Mouse (Mus musculus) embryonic facial prominence, embryonic 14.5 days (tissue): ENCODE data around the gene Rimkla. TPM values are rescaled to one million over a fixed set of nuclear protein-coding genes. Genes with fewer than 3 reads are reported as not detected.
A peak's percentile ranks its signal among the peaks of the same experiment; 100 is the strongest.
"Not testable (repeated sequence)": the region's sequence is repeated elsewhere in the genome, so short reads cannot be mapped to it uniquely, and the experiment has no call there.

Experiments used
- ATAC-seq: fragments of 200-750 bp; cut with Nextera tagmentation; 2 replicates; pipeline ENCODE4 v1.8.0; 2017; ENCODE audit warnings: low read depth, moderate number of reproducible peaks, moderate TSS enrichment
- DNase-seq: peaks from one replicate; pipeline ENCODE4 v3.0.0-alpha.2; 2015; ENCODE audit warnings: low spot score
- H3K27ac ChIP-seq: fragments of 300-500 bp; sonication (generic); replicated peaks from 2 replicates; pipeline ENCODE4 v1.5.1; 2014; ENCODE audit warnings: low read depth, mild to moderate bottlenecking, low read length, moderate library complexity
- H3K27me3 ChIP-seq: fragments of 300-500 bp; sonication (generic); replicated peaks from 2 replicates; pipeline ENCODE4 v1.6.1; 2014; ENCODE audit warnings: low read length; ENCODE audit not compliant: control insufficient read depth, insufficient read depth
- H3K36me3 ChIP-seq: fragments of 300-500 bp; sonication (generic); 2 replicates; pipeline ENCODE4 v1.6.1; 2014; ENCODE audit warnings: low read length, mixed read lengths; ENCODE audit not compliant: control insufficient read depth, insufficient read depth
- H3K4me1 ChIP-seq: fragments of 300-500 bp; sonication (generic); 2 replicates; pipeline ENCODE4 v1.6.1; 2014; ENCODE audit warnings: antibody characterized with exemption, low read length; ENCODE audit not compliant: control insufficient read depth, insufficient read depth
- H3K4me2 ChIP-seq: fragments of 300-500 bp; sonication (generic); 2 replicates; pipeline ENCODE4 v1.6.1; 2014; ENCODE audit warnings: low read depth, mild to moderate bottlenecking, low read length, moderate library complexity, mixed read lengths
- H3K4me3 ChIP-seq: fragments of 300-500 bp; sonication (generic); 2 replicates; pipeline ENCODE4 v1.5.1; 2014; ENCODE audit warnings: low read depth, mild to moderate bottlenecking, low read length
- H3K9ac ChIP-seq: fragments of 300-500 bp; sonication (generic); 2 replicates; pipeline ENCODE4 v1.6.1; 2014; ENCODE audit warnings: low read depth, mild to moderate bottlenecking, low read length, moderate library complexity, mixed read lengths
- H3K9me3 ChIP-seq: fragments of 300-500 bp; sonication (generic); 2 replicates; pipeline ENCODE4 v1.6.1; 2016; ENCODE audit warnings: low read length; ENCODE audit not compliant: control insufficient read depth
- WGBS: fragments of 180-500 bp; shearing (Covaris S2); extraction: QIAGEN DNeasy Blood & Tissue Kit; methylation state at CpG from one replicate; pipeline ENCODE4 v1.1.7; 2014; 5-methylcytosine and 5-hydroxymethylcytosine counted together
- polyA plus RNA-seq: library from polyadenylated mRNA; unstranded; fragments of >200 nt; fragmentation: Nextera tagmentation; extraction: Ambion mirVana; gene quantifications from 2 replicates; pipeline ENCODE4 v1.2.1, GENCODE M21; 2014

Rimkla gene
- polyA plus RNA-seq, result 1.5 and 1.7 TPM in 2 replicates

GRCm38 (mm10) chr4:119492291-119492932 lies at the start of gene Rimkla:
Rimkla (minus strand) TSS chr4:119492628.
- WGBS, result 0% methylated on average over 17 of the region's 77 CpGs
- no peaks in the 10 kb centered on the region for H3K36me3 ChIP-seq
- H3K27me3 ChIP-seq, result peaks cover 39% of the 10 kb centered on the region
- H3K4me3 ChIP-seq, result peak within 1 kb of the TSS; percentile 62
- H3K4me1 ChIP-seq, result peaks cover 5% of the 10 kb centered on the region; the same call in 1 of the 2 replicates
- peak; percentile 61 for DNase-seq
- peak within 1 kb of the TSS; percentile 92 for H3K4me2 ChIP-seq
- no peak within 1 kb of the TSS for H3K27ac ChIP-seq
- peak; percentile 95 for ATAC-seq
- H3K9ac ChIP-seq, result peak within 1 kb of the TSS; percentile 58
- H3K9me3 ChIP-seq, result peaks cover 4% of the 10 kb centered on the region; the same call in 1 of the 2 replicates

DNA sequence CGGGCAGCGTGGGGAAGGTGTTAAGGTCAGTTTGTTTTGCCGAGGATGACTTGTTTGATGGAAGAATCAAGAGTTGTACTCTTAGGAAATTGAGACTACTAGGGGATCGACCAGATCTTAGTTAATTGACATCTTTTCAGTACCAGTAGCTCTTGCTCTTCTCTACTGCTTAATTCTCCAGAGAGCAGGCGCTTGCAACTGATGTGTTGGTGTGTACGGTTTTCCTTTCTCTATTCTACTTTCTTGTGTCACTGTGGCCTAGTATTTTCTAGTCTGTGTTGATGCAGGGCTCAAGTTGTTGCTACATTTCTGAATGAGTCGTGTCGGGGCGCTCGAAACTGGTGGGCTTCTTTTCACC lies 48.1 kb upstream of the Rimkla start:
- peak overlapping the region; percentile 94 for H3K4me3 ChIP-seq
- peak overlapping the region; percentile 98 for H3K9ac ChIP-seq
- H3K27ac ChIP-seq, result peak overlapping the region; percentile 97
- H3K4me1 ChIP-seq, result peaks cover 12% of the 10 kb centered on the region
- no peaks in the 10 kb centered on the region for H3K9me3 ChIP-seq
- no peaks in the 10 kb centered on the region for H3K27me3 ChIP-seq
- DNase-seq (peak; percentile 11), ATAC-seq (no peak)
- peak overlapping the region; percentile 74 for H3K4me2 ChIP-seq
- H3K36me3 ChIP-seq, result no peaks in the 10 kb centered on the region
- 4% methylated on average over 10 of the region's 10 CpGs for WGBS

DNA sequence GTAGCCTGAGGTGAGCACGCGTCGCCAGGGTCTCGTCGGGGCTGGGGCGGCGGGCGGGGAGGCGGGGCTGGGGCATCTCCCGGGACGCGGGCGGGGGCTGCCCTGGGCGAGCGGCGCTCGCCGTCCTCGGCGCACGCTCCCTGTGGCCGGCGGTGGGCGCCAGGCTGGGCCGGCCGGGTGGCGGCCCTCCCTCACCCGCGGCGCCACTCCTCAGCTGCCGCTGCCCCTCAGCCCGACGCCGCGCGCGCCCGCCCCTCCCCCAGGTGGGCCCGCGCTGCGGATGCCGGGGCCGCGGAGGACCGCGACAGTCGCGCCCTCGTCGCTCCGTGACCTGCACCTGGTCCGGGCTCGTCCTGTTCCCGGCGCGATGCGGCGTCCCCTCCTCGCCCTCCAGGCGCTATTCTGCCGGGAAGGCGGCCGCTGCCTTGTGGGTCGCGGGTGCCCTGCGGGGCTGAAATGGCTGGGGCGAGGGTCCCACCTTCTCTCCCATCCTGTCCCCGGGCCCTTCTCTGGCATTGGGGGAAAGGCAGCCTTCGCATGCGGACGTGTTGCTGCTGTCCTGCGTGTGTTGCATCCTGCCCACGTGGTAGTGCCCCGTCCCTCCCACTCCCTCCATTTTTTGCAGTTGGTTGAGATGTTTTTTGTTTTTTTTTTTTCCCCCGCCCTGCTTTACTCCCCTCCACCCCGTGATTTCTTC lies 47.6 kb upstream of the Rimkla start:
- peak overlapping the region; percentile 74 for H3K4me2 ChIP-seq
- DNase-seq (peak; percentile 75), ATAC-seq (peak; percentile 84)
- H3K4me1 ChIP-seq, result peaks cover 12% of the 10 kb centered on the region
- H3K9me3 ChIP-seq, result no peaks in the 10 kb centered on the region
- WGBS, result 1% methylated on average over 10 of the region's 76 CpGs
- H3K27me3 ChIP-seq, result no peaks in the 10 kb centered on the region
- H3K9ac ChIP-seq, result peak overlapping the region; percentile 98
- H3K27ac ChIP-seq, result peak overlapping the region; percentile 97
- H3K4me3 ChIP-seq, result peak overlapping the region; percentile 94
- H3K36me3 ChIP-seq, result no peaks in the 10 kb centered on the region

GRCm38 (mm10) chr4:119539031-119539824 lies 46.8 kb upstream of the Rimkla start, which contains the start of gene Frg2f1:
Frg2f1 (minus strand) TSS chr4:119539529.
- Histone ChIP-seq H3K9me3 (no peaks in the 10 kb centered on the region), H3K4me1 (peaks cover 12% of the 10 kb centered on the region), H3K27ac (peak within 1 kb of the TSS; percentile 97), H3K4me2 (peak within 1 kb of the TSS; percentile 74), H3K4me3 (peak within 1 kb of the TSS; percentile 94), H3K36me3 (no peaks in the 10 kb centered on the region), H3K9ac (peak within 1 kb of the TSS; percentile 98), H3K27me3 (no peaks in the 10 kb centered on the region)
- 1% methylated on average over 34 of the region's 85 CpGs for WGBS
- peak; percentile 94 for ATAC-seq
- DNase-seq, result peak; percentile 97

DNA sequence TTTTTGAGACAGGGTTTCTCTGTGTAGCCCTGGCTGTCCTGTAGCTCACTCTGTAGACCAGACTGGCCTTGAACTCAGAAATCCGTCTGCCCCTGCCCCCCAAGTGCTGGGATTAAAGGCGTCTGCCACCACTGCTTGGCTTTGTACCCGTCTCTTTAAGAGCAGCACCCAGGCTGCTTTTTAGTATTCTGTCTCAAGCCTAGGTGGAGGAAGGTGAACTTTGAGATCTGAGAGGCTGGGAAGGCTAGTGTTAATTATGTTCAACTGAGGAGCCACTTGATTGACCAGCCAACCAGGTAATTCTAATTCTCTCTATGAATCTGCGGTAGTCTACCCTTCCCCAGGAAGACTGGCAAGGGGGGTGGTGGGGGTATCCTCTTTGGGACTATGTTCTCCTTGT lies 45.0 kb upstream of the Rimkla start:
- 74% methylated on average over 4 of the region's 4 CpGs for WGBS
- H3K27me3 ChIP-seq, result no peaks in the 10 kb centered on the region
- peaks cover 12% of the 10 kb centered on the region for H3K4me1 ChIP-seq
- no peaks in the 10 kb centered on the region for H3K36me3 ChIP-seq
- H3K27ac ChIP-seq, result no peak overlapping the region
- ATAC-seq (no peak), DNase-seq (no peak)
- no peak overlapping the region for H3K9ac ChIP-seq
- no peak overlapping the region for H3K4me2 ChIP-seq
- H3K4me3 ChIP-seq, result no peak overlapping the region
- H3K9me3 ChIP-seq, result no peaks in the 10 kb centered on the region

- H3K36me3 ChIP-seq, H3K27me3 ChIP-seq, DNase-seq, H3K4me2 ChIP-seq, H3K27ac ChIP-seq, H3K9ac ChIP-seq, H3K4me3 ChIP-seq, H3K9me3 ChIP-seq, ATAC-seq: not testable (repeated sequence)
- H3K4me1 ChIP-seq, result peaks cover 12% of the 10 kb centered on the region
- WGBS, result 91% methylated on average over 4 of the region's 4 CpGs
Measured at GRCm38 (mm10) chr4:119536615-119537014, 44.2 kb upstream of the Rimkla start, which contains the start of gene Foxj3. Foxj3 (plus strand) TSS chr4:119537004.

DNA sequence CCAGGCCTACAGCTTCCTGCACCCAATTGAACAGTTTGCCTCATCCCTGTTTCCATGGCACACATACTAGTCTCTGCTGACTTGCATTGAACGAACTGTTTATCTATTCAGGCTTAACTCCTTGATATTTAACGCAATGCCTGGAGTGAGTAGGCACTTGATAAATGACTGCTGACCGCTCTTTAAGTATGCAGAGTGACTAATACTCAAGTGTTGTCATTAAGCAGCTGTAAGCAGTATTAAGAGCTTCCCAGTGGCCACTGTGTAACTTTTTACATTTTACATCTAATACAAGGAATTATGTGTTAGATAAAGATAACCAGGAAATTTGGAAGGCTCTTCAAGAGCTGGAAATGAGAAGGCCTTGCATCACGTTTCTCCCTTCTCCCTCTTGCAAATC lies 42.7 kb upstream of the Rimkla start:
- WGBS, result 69% methylated on average over 4 of the region's 4 CpGs
- ATAC-seq, result no peak
- H3K4me3 ChIP-seq, result no peak overlapping the region
- H3K4me1 ChIP-seq, result peaks cover 4% of the 10 kb centered on the region
- no peaks in the 10 kb centered on the region for H3K27me3 ChIP-seq
- H3K4me2 ChIP-seq, result no peak overlapping the region
- H3K9ac ChIP-seq, result no peak overlapping the region
- H3K27ac ChIP-seq, result no peak overlapping the region
- no peak for DNase-seq
- no peaks in the 10 kb centered on the region for H3K9me3 ChIP-seq
- H3K36me3 ChIP-seq, result no peaks in the 10 kb centered on the region

DNA sequence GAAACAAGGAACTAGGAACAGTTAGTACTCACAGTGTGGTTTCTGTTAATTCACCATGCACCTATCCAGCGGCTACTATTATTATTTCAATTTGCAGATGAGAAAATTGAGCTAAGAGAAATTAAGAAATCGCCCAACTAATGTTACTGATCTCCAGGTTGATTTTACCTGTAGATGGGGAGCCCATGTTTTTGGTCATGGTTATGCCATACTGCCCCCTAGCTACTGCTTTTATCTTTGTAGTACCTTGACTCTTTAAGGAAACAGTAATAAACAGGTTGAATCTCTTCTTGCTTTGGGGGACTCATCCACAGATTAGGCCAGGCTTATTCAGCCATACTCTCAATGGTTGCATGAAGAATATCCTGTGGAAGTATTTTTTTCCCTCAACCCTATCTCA lies 39.4 kb upstream of the Rimkla start:
- Histone ChIP-seq H3K4me1 (no peaks in the 10 kb centered on the region), H3K9me3 (no peaks in the 10 kb centered on the region), H3K36me3 (no peaks in the 10 kb centered on the region), H3K9ac (no peak overlapping the region), H3K27ac (no peak overlapping the region), H3K4me2 (no peak overlapping the region), H3K4me3 (no peak overlapping the region), H3K27me3 (no peaks in the 10 kb centered on the region)
- WGBS, result 54% methylated on average over 2 of the region's 2 CpGs
- ATAC-seq (no peak), DNase-seq (no peak)
